Mouse (Mus musculus): ENCODE measurements around the gene Tex14. TPM values are rescaled to one million over a fixed set of nuclear protein-coding genes. Genes with fewer than 3 reads are reported as not detected.

Tex14 gene
- under 1 TPM; 0.88 to 1.00 TPM for total RNA-seq (2023)

DNA sequence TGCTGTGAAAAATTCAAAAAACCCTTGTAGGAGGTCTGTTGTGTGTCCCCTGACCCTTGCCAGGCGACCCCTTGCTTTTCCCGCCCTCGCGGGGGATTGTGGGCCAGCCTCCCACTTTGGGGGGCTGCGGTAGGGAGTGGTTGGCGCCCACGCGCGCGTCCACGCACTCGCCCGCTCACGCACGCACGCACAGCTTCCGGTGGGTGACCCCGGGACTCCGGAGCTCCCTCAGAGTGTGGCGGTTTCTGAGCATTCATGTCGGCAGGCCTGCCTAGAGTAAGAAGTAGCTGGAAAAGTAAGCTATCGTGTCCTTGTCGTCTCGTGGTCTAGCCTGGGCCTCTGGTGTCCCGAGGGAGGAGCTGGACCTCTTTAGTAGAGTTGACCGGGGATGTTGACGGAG lies at the start of gene Tex14, which contains the start of gene Rad51c:
TSS of gene Tex14 (plus strand) at position 190 of the 400 bp plus-strand sequence.
TSS of gene Rad51c (minus strand) at position 79 of the 400 bp plus-strand sequence.

DNA sequence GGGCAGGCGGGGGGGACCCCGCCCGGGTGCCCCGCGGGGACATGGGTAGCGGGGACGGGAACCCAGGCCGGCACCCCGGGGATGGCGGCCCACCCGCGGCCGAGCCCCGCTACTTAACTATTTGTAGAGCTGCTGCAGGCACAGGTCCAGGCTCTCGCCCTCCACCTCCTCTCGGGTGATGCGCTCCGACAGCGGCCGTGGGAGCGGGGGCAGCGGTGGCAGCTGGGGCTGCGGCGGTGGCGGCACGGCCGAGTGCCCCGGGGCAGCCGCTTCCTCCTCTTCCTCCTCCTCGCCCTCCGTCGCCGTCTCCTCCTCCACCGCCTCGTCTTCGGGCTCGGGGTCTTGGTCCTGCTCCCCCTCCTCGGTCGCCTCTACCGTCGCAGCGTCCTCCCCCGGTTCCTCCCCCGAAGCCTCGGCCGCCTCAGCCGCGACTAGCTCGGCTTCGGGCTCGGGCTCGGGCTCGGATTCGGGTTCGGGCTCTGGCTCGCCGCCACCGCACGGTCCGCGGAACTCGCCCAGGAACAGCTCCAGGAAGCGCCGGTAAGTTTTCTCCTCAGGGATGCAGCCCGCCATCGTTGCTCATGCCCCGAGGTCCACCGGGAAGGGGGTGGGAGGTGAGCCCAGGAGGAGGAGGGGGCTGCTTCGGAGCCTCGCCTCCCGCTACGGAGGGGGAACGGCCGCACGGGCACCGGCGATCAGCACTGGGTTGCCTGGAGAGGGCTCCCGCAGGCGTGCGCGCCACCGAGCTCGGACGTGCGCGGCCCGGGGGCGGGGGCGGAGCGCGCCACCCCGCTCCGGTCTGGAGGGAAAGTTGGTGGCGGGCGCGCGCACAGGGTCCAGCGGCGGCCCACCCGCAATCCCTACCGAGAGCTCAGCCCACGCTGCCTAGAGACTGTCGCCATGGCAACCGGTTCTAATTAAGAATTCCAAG lies 46.3 kb upstream of the Tex14 start, which contains the start of gene Ppm1e:
TSS of gene Ppm1e (minus strand) at position 693 of the 931 bp plus-strand sequence.

DNA sequence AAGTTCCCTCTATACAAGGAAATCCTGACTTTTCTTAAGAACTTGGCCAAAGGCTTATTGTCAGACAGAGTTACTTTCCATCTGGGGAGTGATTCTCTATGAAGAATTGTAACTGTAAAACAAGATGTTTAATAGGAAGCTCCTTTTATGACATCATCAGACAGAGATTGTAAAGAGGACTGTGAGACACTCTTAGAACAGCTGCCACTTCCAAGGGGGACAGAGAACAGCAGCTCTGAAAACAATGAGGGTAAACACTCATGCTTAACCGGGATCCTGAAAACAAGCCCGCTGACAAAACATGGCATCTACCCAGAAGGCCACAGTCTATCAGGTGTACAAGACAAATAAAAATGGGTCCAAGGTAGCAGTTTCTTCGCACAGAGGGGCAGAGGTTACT lies 161.6 kb downstream of the Tex14 start, which contains the start of gene Gm11492:
TSS of gene Gm11492 (plus strand) at position 153 of the 400 bp plus-strand sequence.

DNA sequence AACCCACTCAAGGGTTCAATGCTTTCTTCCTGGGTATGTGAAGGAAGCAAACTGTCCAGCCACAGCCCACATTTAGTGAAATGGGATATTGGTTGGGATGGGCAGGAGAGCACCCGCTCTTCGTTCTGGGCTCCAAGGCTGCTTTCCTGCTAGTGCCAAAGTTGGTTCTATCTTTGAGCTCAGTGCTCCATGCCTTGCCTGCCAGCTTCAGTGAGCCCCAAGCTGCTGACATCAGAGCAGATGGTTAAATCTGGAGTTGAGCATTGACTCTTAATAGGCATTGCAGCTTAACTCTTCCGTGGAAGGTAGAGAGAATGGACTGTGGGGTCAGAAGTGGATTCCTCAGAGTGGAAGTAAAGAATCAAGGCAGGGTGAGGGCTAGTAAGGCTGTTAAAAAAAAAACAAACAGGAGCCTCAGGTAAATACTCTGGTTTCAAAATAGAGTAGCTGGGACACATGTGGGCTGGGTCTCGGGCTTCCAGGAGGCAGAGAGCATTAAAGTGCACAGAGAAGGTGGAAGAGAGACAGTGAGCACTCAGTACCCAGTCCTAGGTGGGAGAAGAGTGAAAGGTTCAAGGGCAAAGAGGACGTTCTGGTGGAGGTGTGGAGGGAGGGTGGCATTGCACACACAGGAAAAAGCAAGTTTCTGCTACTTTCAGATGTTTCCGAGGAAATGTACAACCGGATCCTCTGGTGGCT lies 163.5 kb downstream of the Tex14 start, which contains the start of gene Sept4:
TSS of gene Sept4 (plus strand) at position 649 of the 699 bp plus-strand sequence.

DNA sequence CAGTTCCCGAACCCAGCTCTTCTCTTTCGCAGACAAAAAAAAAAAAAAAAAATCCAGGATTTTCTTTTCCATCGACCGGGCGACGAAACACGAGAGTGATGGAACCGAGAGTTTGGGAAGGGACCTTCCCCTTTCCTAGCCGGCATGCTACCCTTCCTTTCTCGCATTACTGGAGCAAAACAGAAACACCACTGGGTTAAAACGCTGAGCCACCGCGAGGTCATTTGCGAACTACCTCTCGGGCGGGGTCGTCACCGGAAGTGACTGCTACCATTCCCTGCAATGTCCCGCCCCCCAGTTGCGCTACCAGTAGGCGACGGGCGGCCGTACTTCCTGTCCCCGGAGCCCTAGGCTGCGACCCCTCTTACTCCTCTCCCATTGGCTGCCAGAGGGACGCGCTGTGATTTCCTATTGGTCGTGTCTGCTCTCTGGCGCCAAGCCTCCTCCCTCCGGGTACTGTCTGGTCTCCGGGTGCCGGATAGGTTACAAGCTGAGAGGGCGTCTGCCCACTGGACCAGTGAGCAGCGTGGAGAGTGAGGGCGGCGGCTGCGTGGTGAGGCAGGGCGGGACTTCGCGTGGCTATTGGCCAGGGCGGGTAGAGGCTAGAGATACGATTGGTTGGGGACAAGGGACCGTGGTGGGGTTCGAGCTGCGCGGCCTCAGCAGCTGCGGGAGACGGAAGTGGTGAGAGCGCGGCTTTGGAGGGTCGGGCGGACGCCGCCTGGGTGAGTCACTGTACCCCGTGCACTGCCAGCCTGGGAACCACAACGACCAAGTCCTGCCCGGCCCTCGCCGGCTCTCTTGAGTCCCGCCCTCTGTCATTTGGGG lies 186.9 kb downstream of the Tex14 start, which contains the start of gene Mtmr4:
TSS of gene Mtmr4 (plus strand) at position 637 of the 828 bp plus-strand sequence.

Other genes with a start within 250 kb of the Tex14 start
- 1 to 10 TPM; 1.0 to 1.2 TPM for gene Ppm1e, start 46.0 kb upstream of the Tex14 start, total RNA-seq (2023)
- gene Rad51c, start 111 bp upstream of the Tex14 start, total RNA-seq (2023): 1 to 10 TPM; 1.5 to 1.9 TPM
- gene Gm11492, start 161.6 kb downstream of the Tex14 start, total RNA-seq (2023): not detected
- gene Sept4, start 163.8 kb downstream of the Tex14 start, total RNA-seq (2023): under 1 TPM in 1 of 2 experiments, not detected in 1; 0.39 TPM
- 10 to 100 TPM; 34.2 to 35.0 TPM for gene Mtmr4, start 187.1 kb downstream of the Tex14 start, total RNA-seq (2023)
- under 1 TPM; 0.15 to 0.18 TPM for gene Hsf5, start 212.1 kb downstream of the Tex14 start, total RNA-seq (2023)

Data from monocyte, adult 59 days (primary cell).